Mouse (Mus musculus): ENCODE data around the gene Dcpp2. TPM values are rescaled to one million over a fixed set of nuclear protein-coding genes. Genes with fewer than 3 reads are reported as not detected.
"Not testable (repeated sequence)": the region's sequence is repeated elsewhere in the genome, so short reads cannot be mapped to it uniquely, and the experiment has no call there.

The Dcpp2 gene
- total and polyA plus RNA-seq, 2 experiments from 2014 or later = not detected

DNA sequence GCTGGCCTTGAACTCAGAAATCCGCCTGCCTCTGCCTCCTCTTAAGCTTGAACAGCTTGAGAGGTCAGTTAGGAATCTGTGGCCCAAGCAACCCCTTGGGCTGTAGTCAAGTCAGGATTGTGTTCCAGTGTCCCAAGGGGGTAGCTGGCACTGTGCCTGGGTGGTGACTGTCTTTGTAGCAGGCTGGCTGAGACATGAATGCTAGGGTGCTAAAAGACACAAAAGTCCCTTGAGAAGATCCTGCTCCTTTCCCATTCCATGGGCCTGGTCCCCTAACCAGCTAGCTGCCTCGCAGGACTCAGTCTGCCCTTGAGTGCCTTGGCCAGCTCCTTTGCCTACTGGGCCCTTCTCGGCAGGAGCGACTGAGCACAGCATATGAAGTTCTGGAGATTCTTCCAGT is 17.8 kb upstream of the Dcpp2 start:
- DNase-seq (ENCODE audit: low spot score) (no peak), ATAC-seq (ENCODE audit: low FRiP score) (no peak)
- Histone ChIP-seq H3K36me3 (ENCODE audit: insufficient read depth, low read length) (no peaks in the 10 kb centered on the region), H3K9ac (replicated peaks; ENCODE audit: low read length, poor library complexity, severe bottlenecking) (no peak overlapping the region), H3K4me2 (ENCODE audit: low read depth, low read length, poor library complexity, severe bottlenecking) (no peak overlapping the region), H3K4me3 (ENCODE audit: low read depth, low read length) (no peak overlapping the region), H3K9me3 (ENCODE audit: low read length) (no peaks in the 10 kb centered on the region), H3K27ac (ENCODE audit: low read depth, low read length) (no peak overlapping the region), H3K27me3 (ENCODE audit: insufficient read depth, low read length) (no peaks in the 10 kb centered on the region), H3K4me1 (ENCODE audit: insufficient read depth, low read length) (no peaks in the 10 kb centered on the region)
- 93% methylated on average over 4 of the region's 4 CpGs for WGBS
- TF ChIP-seq CTCF (IDR thresholded peaks at IDR 0.05) = no peak

DNA sequence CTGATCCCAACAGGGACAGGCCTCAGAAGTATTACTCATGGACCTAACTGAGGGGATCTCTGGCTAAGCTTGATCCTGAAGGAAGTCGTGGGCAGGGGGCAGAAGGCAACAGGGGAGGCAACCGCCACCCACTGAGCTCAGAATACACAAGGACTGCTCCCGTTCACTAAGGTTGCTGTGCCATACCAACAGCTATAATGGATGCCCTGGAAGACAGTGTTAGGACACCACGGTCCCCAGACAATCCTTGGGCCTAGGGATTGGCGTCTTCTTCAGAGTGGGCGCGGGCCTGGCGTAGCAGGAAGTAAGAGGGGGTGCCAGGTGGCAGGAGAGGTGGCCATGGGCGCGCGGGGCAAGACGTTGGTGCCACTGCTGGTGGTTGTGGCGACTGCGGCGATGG is 12.9 kb upstream of the Dcpp2 start, which contains the start of gene Prss21:
TSS of gene Prss21 (plus strand) at position 301 of the 400 bp plus-strand sequence.
- no peak within 1 kb of the TSS for H3K4me3 ChIP-seq (ENCODE audit: low read depth, low read length)
- H3K4me1 ChIP-seq (ENCODE audit: insufficient read depth, low read length) = no peaks in the 10 kb centered on the region
- 84% methylated on average over 15 of the region's 15 CpGs for WGBS
- H3K36me3 ChIP-seq (ENCODE audit: insufficient read depth, low read length) = no peaks in the 10 kb centered on the region
- no peak for ATAC-seq (ENCODE audit: low FRiP score)
- TF ChIP-seq CTCF (IDR thresholded peaks at IDR 0.05) = no peak
- DNase-seq (ENCODE audit: low spot score) = no peak
- H3K27ac ChIP-seq (ENCODE audit: low read depth, low read length) = no peak within 1 kb of the TSS
- no peak within 1 kb of the TSS for H3K4me2 ChIP-seq (ENCODE audit: low read depth, low read length, poor library complexity, severe bottlenecking)
- no peaks in the 10 kb centered on the region for H3K27me3 ChIP-seq (ENCODE audit: insufficient read depth, low read length)
- H3K9me3 ChIP-seq (ENCODE audit: low read length) = no peaks in the 10 kb centered on the region
- H3K9ac ChIP-seq (replicated peaks; ENCODE audit: low read length, poor library complexity, severe bottlenecking) = no peak within 1 kb of the TSS

DNA sequence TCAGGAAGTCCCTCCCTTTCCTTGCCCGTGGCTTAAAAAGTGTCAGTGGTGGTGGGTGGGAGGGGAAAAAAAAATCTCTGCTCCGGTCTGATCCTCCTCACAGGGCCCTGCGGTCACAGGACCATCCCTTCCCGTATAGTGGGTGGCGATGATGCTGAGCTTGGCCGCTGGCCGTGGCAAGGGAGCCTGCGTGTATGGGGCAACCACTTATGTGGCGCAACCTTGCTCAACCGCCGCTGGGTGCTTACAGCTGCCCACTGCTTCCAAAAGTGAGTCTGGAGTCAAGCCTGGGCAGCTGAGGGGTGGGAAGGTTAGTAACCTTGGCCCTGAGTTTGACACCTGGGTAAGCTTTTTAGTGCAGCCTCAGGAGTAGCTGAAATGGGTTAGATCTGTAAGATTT is 12.2 kb upstream of the Dcpp2 start:
- no peak overlapping the region for H3K4me2 ChIP-seq (ENCODE audit: low read depth, low read length, poor library complexity, severe bottlenecking)
- WGBS = 90% methylated on average over 11 of the region's 11 CpGs
- no peak for TF ChIP-seq CTCF (IDR thresholded peaks at IDR 0.05)
- ATAC-seq (ENCODE audit: low FRiP score) (no peak), DNase-seq (ENCODE audit: low spot score) (no peak)
- H3K4me3 ChIP-seq (ENCODE audit: low read depth, low read length) = no peak overlapping the region
- no peaks in the 10 kb centered on the region for H3K36me3 ChIP-seq (ENCODE audit: insufficient read depth, low read length)
- H3K9me3 ChIP-seq (ENCODE audit: low read length) = no peaks in the 10 kb centered on the region
- H3K4me1 ChIP-seq (ENCODE audit: insufficient read depth, low read length) = no peaks in the 10 kb centered on the region
- no peaks in the 10 kb centered on the region for H3K27me3 ChIP-seq (ENCODE audit: insufficient read depth, low read length)
- H3K9ac ChIP-seq (replicated peaks; ENCODE audit: low read length, poor library complexity, severe bottlenecking) = no peak overlapping the region
- H3K27ac ChIP-seq (ENCODE audit: low read depth, low read length) = no peak overlapping the region

DNA sequence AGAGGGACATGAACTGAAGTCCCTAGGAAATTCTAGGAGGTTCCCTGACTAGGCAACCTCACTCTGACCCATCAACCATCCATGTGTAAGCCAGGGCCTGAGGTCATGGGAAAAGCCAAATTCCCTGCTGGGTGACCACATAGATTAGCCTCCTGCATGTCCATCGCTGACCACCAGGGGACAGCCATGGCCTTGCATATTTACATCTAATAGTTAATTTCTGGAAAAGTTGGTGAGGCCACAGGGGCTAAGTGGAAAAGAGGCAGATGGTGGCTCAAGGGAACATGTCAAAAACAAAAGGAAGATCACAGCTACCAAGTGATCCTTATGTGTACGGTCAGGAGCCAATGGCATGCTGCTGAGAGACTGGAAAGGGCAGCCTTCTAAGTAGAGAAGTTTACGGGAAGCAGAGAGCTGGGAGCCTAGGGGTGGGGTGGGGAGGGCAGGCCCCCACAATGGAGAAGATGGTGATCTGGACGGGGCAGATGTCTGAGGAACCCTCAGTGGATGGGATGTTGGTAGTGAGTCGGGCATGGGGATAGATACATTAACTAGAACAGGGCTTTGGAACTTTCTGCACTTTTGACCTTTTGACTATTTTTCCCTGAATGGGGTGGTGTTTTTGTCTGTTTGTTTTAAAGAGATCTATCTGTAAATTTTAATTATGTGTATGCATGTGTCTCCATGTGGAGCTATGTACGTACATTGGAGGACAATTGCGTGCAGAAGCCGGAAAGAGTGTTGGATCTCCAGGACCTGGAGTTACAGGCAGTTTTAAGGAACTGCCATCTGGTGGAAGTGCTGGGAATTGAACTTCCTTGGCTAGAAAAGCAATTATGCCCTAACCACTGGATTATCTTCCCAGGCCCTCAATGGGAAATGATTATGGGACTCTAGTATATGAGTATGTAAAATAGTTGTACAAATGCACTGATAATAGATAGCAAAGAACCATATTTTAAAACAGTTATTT is 6.5 kb upstream of the Dcpp2 start:
- 0 out of 2 replicates have a peak, but pooled peaks have one; percentile 28 for ATAC-seq (ENCODE audit: low FRiP score)
- peak; percentile 78 for TF ChIP-seq CTCF (IDR thresholded peaks at IDR 0.05)
- no peak overlapping the region for H3K27ac ChIP-seq (ENCODE audit: low read depth, low read length)
- no peak overlapping the region for H3K4me2 ChIP-seq (ENCODE audit: low read depth, low read length, poor library complexity, severe bottlenecking)
- no peaks in the 10 kb centered on the region for H3K9me3 ChIP-seq (ENCODE audit: low read length)
- H3K27me3 ChIP-seq (ENCODE audit: insufficient read depth, low read length) = no peaks in the 10 kb centered on the region
- no peaks in the 10 kb centered on the region for H3K4me1 ChIP-seq (ENCODE audit: insufficient read depth, low read length)
- no peaks in the 10 kb centered on the region for H3K36me3 ChIP-seq (ENCODE audit: insufficient read depth, low read length)
- WGBS = 42% methylated on average over 8 of the region's 8 CpGs
- peak; percentile 49 for DNase-seq (ENCODE audit: low spot score)
- no peak overlapping the region for H3K4me3 ChIP-seq (ENCODE audit: low read depth, low read length)
- H3K9ac ChIP-seq (replicated peaks; ENCODE audit: low read length, poor library complexity, severe bottlenecking) = no peak overlapping the region

DNA sequence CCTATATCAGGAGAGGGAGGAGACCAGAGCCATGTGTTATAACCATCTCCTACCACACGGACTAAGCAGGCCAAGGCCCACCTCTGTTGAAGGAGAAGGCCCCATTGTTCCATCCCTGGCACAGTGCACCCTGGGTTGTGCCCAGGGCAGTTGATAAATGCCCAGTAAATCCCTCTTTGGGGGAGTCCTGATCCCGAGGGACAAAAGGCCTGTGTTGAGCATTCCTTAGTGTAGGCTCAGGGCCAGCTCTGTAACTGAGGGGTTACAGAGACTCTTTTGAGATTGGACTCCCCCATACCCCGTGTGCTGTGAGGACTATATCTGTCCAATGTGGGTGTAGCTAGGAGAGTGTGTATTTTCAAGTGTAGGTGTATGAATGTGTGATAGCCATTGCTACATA is 3.9 kb upstream of the Dcpp2 start:
- no peak overlapping the region for H3K4me3 ChIP-seq (ENCODE audit: low read depth, low read length)
- H3K27ac ChIP-seq (ENCODE audit: low read depth, low read length) = no peak overlapping the region
- H3K27me3 ChIP-seq (ENCODE audit: insufficient read depth, low read length) = no peaks in the 10 kb centered on the region
- 49% methylated on average over 3 of the region's 3 CpGs for WGBS
- H3K4me2 ChIP-seq (ENCODE audit: low read depth, low read length, poor library complexity, severe bottlenecking) = no peak overlapping the region
- ATAC-seq (ENCODE audit: low FRiP score) (peak; percentile 84), DNase-seq (ENCODE audit: low spot score) (peak; percentile 75)
- H3K4me1 ChIP-seq (ENCODE audit: insufficient read depth, low read length) = no peaks in the 10 kb centered on the region
- no peaks in the 10 kb centered on the region for H3K36me3 ChIP-seq (ENCODE audit: insufficient read depth, low read length)
- no peak for TF ChIP-seq CTCF (IDR thresholded peaks at IDR 0.05)
- H3K9me3 ChIP-seq (ENCODE audit: low read length) = no peaks in the 10 kb centered on the region
- H3K9ac ChIP-seq (replicated peaks; ENCODE audit: low read length, poor library complexity, severe bottlenecking) = no peak overlapping the region

DNA sequence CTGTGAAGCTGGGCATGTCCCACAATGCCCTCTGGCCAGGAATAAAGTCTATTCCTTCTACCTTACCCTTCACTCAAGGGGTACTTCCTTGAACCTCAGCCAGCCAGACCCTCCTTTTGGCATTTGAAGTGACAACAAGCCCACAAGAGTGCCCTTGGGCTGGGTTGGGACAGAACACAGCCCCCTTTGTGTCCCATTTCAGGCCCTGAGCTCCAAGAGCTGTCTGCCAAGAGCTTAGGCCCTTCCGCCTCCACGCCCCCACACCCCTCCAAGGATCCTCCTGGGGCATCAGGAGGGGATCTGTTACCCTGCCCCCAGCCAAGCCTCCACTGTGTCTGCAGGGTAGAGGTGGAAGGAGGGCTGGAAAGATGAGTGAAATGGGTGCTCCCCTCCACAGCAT is 3.5 kb upstream of the Dcpp2 start:
- no peak overlapping the region; the same call in 1 of the 2 replicates for H3K27ac ChIP-seq (ENCODE audit: low read depth, low read length)
- 69% methylated on average over 2 of the region's 2 CpGs for WGBS
- no peak for TF ChIP-seq CTCF (IDR thresholded peaks at IDR 0.05)
- DNase-seq (ENCODE audit: low spot score) (peak; percentile 34), ATAC-seq (ENCODE audit: low FRiP score) (peak; percentile 80)
- no peak overlapping the region for H3K9ac ChIP-seq (replicated peaks; ENCODE audit: low read length, poor library complexity, severe bottlenecking)
- no peak overlapping the region for H3K4me3 ChIP-seq (ENCODE audit: low read depth, low read length)
- H3K4me1 ChIP-seq (ENCODE audit: insufficient read depth, low read length) = no peaks in the 10 kb centered on the region
- H3K4me2 ChIP-seq (ENCODE audit: low read depth, low read length, poor library complexity, severe bottlenecking) = no peak overlapping the region
- H3K9me3 ChIP-seq (ENCODE audit: low read length) = no peaks in the 10 kb centered on the region
- H3K27me3 ChIP-seq (ENCODE audit: insufficient read depth, low read length) = no peaks in the 10 kb centered on the region
- no peaks in the 10 kb centered on the region for H3K36me3 ChIP-seq (ENCODE audit: insufficient read depth, low read length)

DNA sequence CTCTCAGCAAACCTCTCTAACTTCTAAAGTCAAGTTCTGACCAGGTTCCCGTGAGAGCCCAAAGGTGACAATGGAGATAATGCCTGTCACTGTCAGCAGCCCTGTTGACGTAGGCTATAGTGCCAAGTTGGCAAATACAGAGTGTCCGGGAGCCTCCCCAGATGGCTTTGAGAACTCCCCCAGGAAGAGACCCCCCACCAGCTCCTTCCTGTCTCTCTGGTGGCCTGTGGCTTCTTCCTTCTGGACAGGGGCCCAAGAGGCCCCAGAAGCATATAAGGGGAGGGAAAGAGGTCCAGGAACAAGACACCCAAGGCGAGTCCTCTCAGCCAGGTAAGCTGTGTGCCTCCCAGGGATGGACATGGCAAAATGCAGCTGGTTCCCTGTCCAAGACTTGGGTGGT is 36.5 kb downstream of the Dcpp2 start, which contains the start of gene Dcpp3:
TSS of gene Dcpp3 (plus strand) at position 301 of the 400 bp plus-strand sequence.
- ATAC-seq (ENCODE audit: low FRiP score); DNase-seq (ENCODE audit: low spot score); H3K4me3 ChIP-seq (ENCODE audit: low read depth, low read length); H3K4me2 ChIP-seq (ENCODE audit: low read depth, low read length, poor library complexity, severe bottlenecking); H3K27me3 ChIP-seq (ENCODE audit: insufficient read depth, low read length); H3K36me3 ChIP-seq (ENCODE audit: insufficient read depth, low read length); H3K4me1 ChIP-seq (ENCODE audit: insufficient read depth, low read length); H3K27ac ChIP-seq (ENCODE audit: low read depth, low read length); H3K9me3 ChIP-seq (ENCODE audit: low read length); H3K9ac ChIP-seq (replicated peaks; ENCODE audit: low read length, poor library complexity, severe bottlenecking): not testable (repeated sequence)
- WGBS = 73% methylated on average over 4 of the region's 4 CpGs

Measured in midbrain, postnatal 0 days (tissue).